Mouse (Mus musculus) kidney, adult 2 months (tissue): Measurements from ENCODE around the gene Npw. TPM values are rescaled to one million over a fixed set of nuclear protein-coding genes. Genes with fewer than 3 reads are reported as not detected.

ENCODE experiments used
- DNase-seq: peaks from one replicate; pipeline ENCODE4 v3.0.0; 2021
- H3K27ac ChIP-seq: fragments of 200-500 bp; 2 replicates; pipeline ENCODE4 v1.5.1; 2012; ENCODE audit warnings: low read depth, low read length, control low read depth, inconsistent platforms; ENCODE audit not compliant: insufficient read depth
- H3K27me3 ChIP-seq: fragments of 200-500 bp; replicated peaks from 2 replicates; pipeline ENCODE4 v1.6.1; 2012; ENCODE audit warnings: mild to moderate bottlenecking, moderate library complexity, low read length, inconsistent platforms; ENCODE audit not compliant: control insufficient read depth, insufficient read depth
- H3K36me3 ChIP-seq: fragments of 200-500 bp; 2 replicates; pipeline ENCODE4 v1.6.1; 2012; ENCODE audit warnings: mild to moderate bottlenecking, moderate library complexity, low read length, inconsistent platforms; ENCODE audit not compliant: control insufficient read depth, insufficient read depth
- H3K4me1 ChIP-seq: fragments of 200-500 bp; 2 replicates; pipeline ENCODE4 v1.6.1; 2011; ENCODE audit warnings: low read length; ENCODE audit not compliant: control insufficient read depth, insufficient read depth
- H3K4me3 ChIP-seq: fragments of 200-500 bp; 2 replicates; pipeline ENCODE4 v1.5.1; 2011; ENCODE audit warnings: mild to moderate bottlenecking, low read depth, low read length, control low read depth; ENCODE audit not compliant: insufficient read depth
- CTCF ChIP-seq: fragments of 200-500 bp; conservative IDR thresholded peaks from 2 replicates; pipeline ENCODE4 v1.5.1; 2011; ENCODE audit warnings: low read depth, mild to moderate bottlenecking, control low read depth, low read length, moderate library complexity, mixed read lengths; ENCODE audit not compliant: insufficient read depth, insufficient read length
- POLR2A ChIP-seq: fragments of 200-500 bp; IDR thresholded peaks from one replicate; pipeline ENCODE4 v1.6.1; 2011; ENCODE audit warnings: low read depth, low read length, control low read depth
- WGBS: fragments of 180-500 bp; shearing (Covaris S2); methylation state at CpG from one replicate; pipeline ENCODE4 v1.1.7; 2018; 5-methylcytosine and 5-hydroxymethylcytosine counted together
- polyA plus RNA-seq: library from polyadenylated mRNA; depleted of rRNA; stranded (reverse); fragments of >200 nt; gene quantifications from 2 replicates; pipeline ENCODE4 v1.2.3, GENCODE M21; 2012; rRNA removed

Npw gene
- polyA plus RNA-seq, 1 experiment: not detected

- WGBS: 91% methylated on average over 8 of the region's 8 CpGs
- 0 out of 2 replicates have a peak, but pooled peaks cover 1% of the 10 kb centered on the region for H3K36me3 ChIP-seq
- DNase-seq: no peak
- no peaks in the 10 kb centered on the region for H3K4me1 ChIP-seq
- TF ChIP-seq CTCF (no peak), POLR2A (no peak)
- H3K27ac ChIP-seq: no peak overlapping the region
- H3K27me3 ChIP-seq: no peaks in the 10 kb centered on the region
- no peak overlapping the region for H3K4me3 ChIP-seq
Observed at GRCm38 (mm10) chr17:24625472-24625871, 32.8 kb downstream of the Npw start.

DNA sequence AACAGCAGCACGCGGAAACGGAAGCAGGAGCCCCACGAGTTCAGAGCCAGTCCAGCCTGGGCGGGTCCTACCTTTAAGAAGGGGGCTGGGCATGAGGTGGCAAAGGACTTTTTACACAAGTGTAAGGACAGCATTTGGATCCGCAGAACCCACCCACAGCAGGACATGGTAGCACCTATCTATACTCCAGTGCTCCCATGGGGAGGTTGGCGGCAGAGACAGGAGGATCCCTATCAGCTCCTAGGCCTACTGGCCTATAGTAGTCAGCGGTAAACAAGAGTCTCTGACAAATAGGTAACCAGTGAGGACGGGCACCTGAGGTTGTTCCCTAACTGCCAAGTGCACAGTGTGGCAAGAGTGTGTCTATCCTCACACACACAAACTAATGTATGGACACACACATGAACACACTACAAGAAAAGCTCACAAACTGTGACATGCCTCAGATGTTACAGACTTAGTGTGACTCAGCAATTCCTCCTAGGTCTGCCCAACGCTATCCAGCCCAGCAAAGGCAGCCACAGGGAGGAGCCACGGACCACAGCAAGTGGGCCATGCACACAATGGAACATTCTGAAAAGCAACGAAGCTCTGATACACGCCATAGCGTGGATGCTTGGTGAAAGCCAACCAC is 40.6 kb downstream of the Npw start:
- Histone ChIP-seq H3K4me1 (no peaks in the 10 kb centered on the region), H3K36me3 (peaks cover 1% of the 10 kb centered on the region; the same call in 1 of the 2 replicates), H3K27me3 (no peaks in the 10 kb centered on the region), H3K4me3 (no peak overlapping the region), H3K27ac (no peak overlapping the region)
- DNase-seq: no peak
- WGBS: 81% methylated on average over 14 of the region's 14 CpGs
- TF ChIP-seq POLR2A (no peak), CTCF (peak; percentile 23; the same call in 1 of the 2 replicates)

DNA sequence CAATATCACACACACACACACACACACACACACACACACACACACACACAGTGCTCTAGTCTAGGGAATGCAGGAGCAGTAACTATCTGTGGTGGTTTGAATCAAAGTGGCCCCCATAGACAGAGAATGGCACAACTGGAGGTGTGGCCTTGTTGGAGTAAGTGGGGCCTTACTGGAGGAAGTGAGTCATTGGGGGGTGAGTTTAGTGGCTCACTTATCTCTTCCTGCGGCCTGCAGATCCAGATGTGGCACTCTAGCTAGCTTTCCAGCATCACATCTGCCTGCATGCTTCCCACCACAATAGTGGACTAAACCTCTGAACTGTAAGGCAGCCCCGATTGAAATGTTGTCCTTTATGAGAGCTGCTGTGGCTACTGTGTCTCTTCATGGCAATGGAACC is 47.5 kb downstream of the Npw start:
- no peaks in the 10 kb centered on the region for H3K4me1 ChIP-seq
- H3K4me3 ChIP-seq: no peak overlapping the region
- TF ChIP-seq CTCF (no peak), POLR2A (no peak)
- H3K27me3 ChIP-seq: no peaks in the 10 kb centered on the region
- DNase-seq: no peak
- WGBS: 86% methylated on average over 2 of the region's 2 CpGs
- H3K36me3 ChIP-seq: no peaks in the 10 kb centered on the region; the same call in 1 of the 2 replicates
- no peak overlapping the region for H3K27ac ChIP-seq

GRCm38 (mm10) chr17:24608874-24609273 is 49.4 kb downstream of the Npw start:
- TF ChIP-seq CTCF: no peak
- TF ChIP-seq POLR2A: no peak
- Histone ChIP-seq H3K27me3 (no peaks in the 10 kb centered on the region), H3K4me1 (no peaks in the 10 kb centered on the region), H3K27ac (no peak overlapping the region), H3K36me3 (no peaks in the 10 kb centered on the region; the same call in 1 of the 2 replicates), H3K4me3 (no peak overlapping the region)
- no peak for DNase-seq
- WGBS: 97% methylated on average over 8 of the region's 8 CpGs

- TF ChIP-seq CTCF (no peak), POLR2A (no peak)
Observed at GRCm38 (mm10) chr17:24608370-24608769, 49.9 kb downstream of the Npw start.

More at GRCm38 (mm10) chr17:24608370-24608769, 49.9 kb downstream of the Npw start:
- DNase-seq: no peak
- Histone ChIP-seq H3K27ac (no peak overlapping the region), H3K4me3 (no peak overlapping the region), H3K36me3 (no peaks in the 10 kb centered on the region), H3K4me1 (no peaks in the 10 kb centered on the region), H3K27me3 (no peaks in the 10 kb centered on the region)
- WGBS: 96% methylated on average over 4 of the region's 4 CpGs

Other genes starting within 250 kb of the Npw start
- gene Rnps1, start 243.9 kb downstream of the Npw start, polyA plus RNA-seq: 73.0 and 76.9 TPM in 2 replicates
- gene Eci1, start 231.8 kb downstream of the Npw start, polyA plus RNA-seq: 196 and 222 TPM in 2 replicates
- 7.6 and 8.8 TPM in 2 replicates for gene Dnase1l2, start 215.4 kb downstream of the Npw start, polyA plus RNA-seq
- 63.7 and 72.8 TPM in 2 replicates for gene E4f1, start 188.1 kb downstream of the Npw start, polyA plus RNA-seq
- 38.7 and 46.5 TPM in 2 replicates for gene Pgp, start 188.1 kb downstream of the Npw start, polyA plus RNA-seq
- gene Bricd5, start 184.6 kb downstream of the Npw start, polyA plus RNA-seq: 0.56 and 0.96 TPM in 2 replicates
- 26.1 and 32.1 TPM in 2 replicates for gene Mlst8, start 179.4 kb downstream of the Npw start, polyA plus RNA-seq
- gene Caskin1, start 169.9 kb downstream of the Npw start, polyA plus RNA-seq: 0.52 and 0.80 TPM in 2 replicates
- gene Traf7, start 130.5 kb downstream of the Npw start, polyA plus RNA-seq: 108 and 124 TPM in 2 replicates
- gene Rab26, start 124.2 kb downstream of the Npw start, polyA plus RNA-seq: 0.56 and 0.58 TPM in 2 replicates
- gene Pkd1, start 108.6 kb downstream of the Npw start, polyA plus RNA-seq: 34.6 and 42.9 TPM in 2 replicates
- gene Tsc2, start 25.8 kb downstream of the Npw start, polyA plus RNA-seq: 152 and 174 TPM in 2 replicates
- gene Nthl1, start 25.8 kb downstream of the Npw start, polyA plus RNA-seq: 13.6 and 15.8 TPM in 2 replicates
- gene Slc9a3r2, start 8.1 kb downstream of the Npw start, polyA plus RNA-seq: 111 and 123 TPM in 2 replicates
- 44.3 and 57.6 TPM in 2 replicates for gene Zfp598, start 11.2 kb upstream of the Npw start, polyA plus RNA-seq
- 1.5 and 2.2 TPM in 2 replicates for gene Syngr3, start 31.5 kb upstream of the Npw start, polyA plus RNA-seq
- 29.8 and 34.7 TPM in 2 replicates for gene Gfer, start 37.7 kb upstream of the Npw start, polyA plus RNA-seq
- gene Noxo1, start 37.8 kb upstream of the Npw start, polyA plus RNA-seq: 5.6 and 7.1 TPM in 2 replicates
- gene Tbl3, start 49.2 kb upstream of the Npw start, polyA plus RNA-seq: 48.6 and 49.4 TPM in 2 replicates
- 0.16 and 0.91 TPM in 2 replicates for gene Rnf151, start 59.6 kb upstream of the Npw start, polyA plus RNA-seq
- 2,444 and 2,611 TPM in 2 replicates for gene Rps2, start 59.7 kb upstream of the Npw start, polyA plus RNA-seq
- gene Ndufb10, start 66.0 kb upstream of the Npw start, polyA plus RNA-seq: 626 and 656 TPM in 2 replicates
- gene Rpl3l, start 69.4 kb upstream of the Npw start, polyA plus RNA-seq: 0.38 and 4.7 TPM in 2 replicates
- gene Msrb1, start 78.2 kb upstream of the Npw start, polyA plus RNA-seq: 169 and 209 TPM in 2 replicates
- 7.4 and 11.9 TPM in 2 replicates for gene Hs3st6, start 94.5 kb upstream of the Npw start, polyA plus RNA-seq
- not detected in 2 replicates for gene Meiob, start 145.8 kb upstream of the Npw start, polyA plus RNA-seq
- gene Hagh, start 181.7 kb upstream of the Npw start, polyA plus RNA-seq: 636 and 727 TPM in 2 replicates
- gene Fahd1, start 191.9 kb upstream of the Npw start, polyA plus RNA-seq: 103 and 123 TPM in 2 replicates
- gene Igfals, start 207.5 kb upstream of the Npw start, polyA plus RNA-seq: 50.6 and 77.3 TPM in 2 replicates
- gene Nubp2, start 227.9 kb upstream of the Npw start, polyA plus RNA-seq: 37.2 and 38.4 TPM in 2 replicates
- gene Spsb3, start 228.2 kb upstream of the Npw start, polyA plus RNA-seq: 55.5 and 69.0 TPM in 2 replicates
- 32.2 and 40.7 TPM in 2 replicates for gene Eme2, start 236.6 kb upstream of the Npw start, polyA plus RNA-seq
- 162 and 199 TPM in 2 replicates for gene Mrps34, start 236.7 kb upstream of the Npw start, polyA plus RNA-seq
- gene Nme3, start 238.0 kb upstream of the Npw start, polyA plus RNA-seq: 112 and 115 TPM in 2 replicates